Mouse (Mus musculus) retina, postnatal 1 day (tissue): Measurements from ENCODE around the gene Ift20.
"Not testable (repeated sequence)": the region's sequence is repeated elsewhere in the genome, so short reads cannot be mapped to it uniquely, and the experiment has no call there.

Experiments used
- DNase-seq: peaks from one replicate; pipeline ENCODE4 v3.0.0-alpha.2; 2012

Ift20 gene

DNA sequence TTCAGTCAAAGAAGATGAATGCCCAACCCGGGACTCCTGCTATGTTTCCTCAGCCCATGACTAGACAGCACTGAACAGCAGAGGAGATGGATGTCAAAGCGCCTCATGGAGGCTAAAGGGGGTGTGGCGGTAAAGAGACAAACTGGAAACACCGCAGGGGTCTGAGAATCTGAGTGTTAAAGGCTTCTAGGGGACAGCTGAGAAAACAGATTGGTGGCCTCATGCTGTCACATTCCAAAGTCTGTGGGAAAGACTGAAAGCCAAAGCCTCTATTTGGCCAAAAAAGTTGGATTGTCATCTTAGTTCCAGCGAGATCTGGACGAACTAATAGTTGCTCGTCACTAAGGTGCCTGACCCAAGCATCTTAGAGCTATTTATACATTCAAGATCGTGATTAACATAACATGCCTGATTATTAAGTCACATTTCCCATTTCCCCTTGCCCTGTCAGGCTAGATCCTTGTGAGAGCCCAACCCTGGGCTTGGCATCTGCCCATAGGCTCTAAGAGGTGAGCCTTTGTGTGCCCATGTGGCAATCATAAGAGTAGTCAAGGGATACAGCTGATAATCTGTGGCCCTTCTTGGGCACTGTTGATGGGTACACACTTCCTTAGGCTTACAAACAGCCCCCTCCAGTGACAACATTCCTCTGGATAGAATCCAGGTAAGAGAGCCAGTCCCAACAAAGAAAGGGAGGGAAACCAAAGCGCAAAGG lies 12.8 kb upstream of the Ift20 start:
- DNase-seq: no peak

- DNase-seq: no peak
These were observed 11.3 kb upstream of the Ift20 start for GRCm38 (mm10) chr11:78524838-78525237.

DNA sequence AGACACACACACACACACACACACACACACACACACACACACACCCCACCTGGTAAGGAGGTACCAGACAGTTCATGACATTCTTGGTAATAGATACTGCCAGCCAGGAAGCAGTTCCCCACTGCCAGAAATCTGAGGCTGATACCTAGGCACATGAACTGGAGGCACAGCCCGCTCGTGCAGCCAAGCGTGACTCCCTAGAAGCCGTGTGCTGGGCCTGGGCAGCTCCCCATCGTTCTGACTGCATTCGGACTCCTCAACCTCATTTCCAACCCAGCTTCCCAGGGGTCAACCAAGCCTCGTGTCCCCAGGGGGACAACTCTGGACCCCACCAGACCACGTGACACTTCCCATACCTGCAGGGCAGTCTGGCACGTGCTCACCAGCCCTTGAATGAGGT lies 7.4 kb upstream of the Ift20 start:
- no peak for DNase-seq

DNA sequence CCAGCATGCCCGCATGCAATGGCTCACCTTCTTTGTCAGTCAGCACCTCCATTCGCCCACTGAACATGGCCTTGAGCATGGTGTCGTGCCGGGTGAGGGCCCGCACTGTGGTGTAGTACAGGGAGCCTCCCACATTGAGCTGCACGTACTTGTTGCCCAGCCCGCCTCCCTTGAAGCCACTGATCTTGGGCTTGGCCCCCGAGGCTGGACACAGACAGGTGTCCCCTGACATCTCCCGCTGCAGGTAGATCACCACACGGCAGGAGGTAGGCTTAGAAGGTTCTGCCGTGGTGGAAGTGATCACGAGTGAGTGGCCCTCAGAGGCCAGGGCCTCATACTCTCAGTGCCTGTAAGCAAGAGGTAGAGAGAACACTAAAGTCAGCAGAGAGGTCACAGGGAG lies 6.2 kb upstream of the Ift20 start:
- DNase-seq: no peak

GRCm38 (mm10) chr11:78531046-78531445 lies 5.1 kb upstream of the Ift20 start:
- DNase-seq: no peak

GRCm38 (mm10) chr11:78531515-78531914 lies 4.6 kb upstream of the Ift20 start:
- DNase-seq: not testable (repeated sequence)

DNA sequence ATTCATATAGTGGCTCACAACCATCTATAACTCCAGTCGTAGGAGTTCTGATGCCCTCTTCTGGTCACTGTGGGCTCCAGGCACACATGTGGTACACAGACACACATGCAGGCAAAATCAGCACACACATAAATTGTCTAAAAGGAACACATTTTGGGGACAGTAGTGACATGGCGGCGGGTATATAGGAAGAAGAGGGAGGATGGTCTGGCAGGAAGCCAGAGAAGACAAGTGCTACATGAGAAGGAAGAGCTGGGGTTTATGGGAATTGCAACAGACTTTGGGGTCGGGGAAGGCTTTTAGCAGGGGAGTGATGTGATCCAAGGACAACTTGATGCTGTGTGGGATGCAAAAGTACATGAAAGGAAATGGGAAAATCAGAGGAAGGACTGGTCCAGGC lies 1.6 kb upstream of the Ift20 start:
- DNase-seq: no peak

DNA sequence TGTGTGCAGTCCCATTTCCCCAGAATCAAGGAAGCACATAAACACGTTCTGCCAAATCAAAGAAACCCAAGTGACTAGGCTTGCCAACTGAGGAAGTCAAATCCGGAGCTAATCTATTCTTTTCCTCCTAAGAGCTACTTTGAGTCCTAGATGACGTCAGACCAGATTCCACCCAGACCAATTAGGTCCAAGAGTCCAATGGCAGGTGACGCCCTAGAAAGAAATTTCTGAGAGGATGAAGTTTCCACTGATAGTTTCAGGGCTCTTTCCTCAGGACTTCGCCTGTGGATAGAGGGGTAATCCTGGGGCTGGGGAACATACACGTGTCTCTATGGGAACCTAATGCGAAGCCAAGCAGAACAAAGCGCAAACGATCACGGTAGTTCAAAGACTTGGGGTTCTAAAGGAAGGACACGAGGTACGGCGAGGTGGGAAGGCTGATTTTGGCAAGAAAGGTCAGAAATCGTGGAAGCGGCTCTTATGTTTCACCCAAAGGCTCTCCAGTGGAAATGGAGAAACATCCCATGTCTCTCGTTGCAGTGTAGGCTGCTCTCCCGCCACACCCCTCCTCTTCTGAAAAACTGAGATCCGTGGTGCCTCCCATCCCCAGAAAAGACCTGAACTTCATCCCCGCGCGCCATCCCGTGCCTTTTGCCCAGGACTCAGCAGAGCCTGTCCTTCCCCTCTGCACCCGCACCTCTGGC lies 633 bp upstream of the Ift20 start:
- peak; percentile 50 for DNase-seq

DNA sequence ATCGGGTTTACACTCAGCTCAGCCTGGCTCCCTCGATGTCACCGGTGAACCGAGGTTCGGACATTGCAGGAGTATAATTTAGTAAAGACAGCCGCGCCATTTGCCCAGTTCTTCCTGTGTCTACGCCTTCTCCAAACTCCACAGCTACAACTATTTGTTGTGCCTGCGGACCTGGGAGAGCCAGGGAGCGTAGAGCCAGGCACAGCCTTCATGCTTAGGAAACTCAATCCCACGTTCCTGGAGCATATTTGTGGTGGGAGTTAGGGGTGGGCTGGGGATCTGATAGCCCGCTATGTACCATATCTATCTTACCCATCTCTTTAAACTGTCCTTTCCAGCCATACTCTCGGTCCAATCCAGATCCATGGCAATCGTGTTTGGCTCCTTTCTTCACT lies 526 bp downstream of the Ift20 start:
- DNase-seq: no peak

DNA sequence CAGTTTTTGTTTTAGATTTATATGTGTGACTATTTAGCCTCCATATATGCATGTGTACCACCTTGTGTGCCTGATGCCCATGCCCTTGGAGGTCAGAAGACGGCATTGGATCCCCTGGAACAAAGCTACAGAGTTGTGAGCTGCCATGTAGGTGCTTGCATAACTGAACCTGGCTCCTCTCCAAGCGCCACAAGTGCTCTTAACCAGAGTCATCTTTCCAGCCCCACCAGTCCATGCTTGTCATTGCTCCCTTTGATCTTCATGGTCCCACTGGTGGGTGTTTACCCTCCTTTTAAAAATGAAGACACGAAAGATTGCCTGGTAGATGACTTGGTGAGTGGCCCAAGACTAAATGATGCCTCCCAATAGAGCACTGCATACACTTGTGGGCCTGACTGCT lies 4.2 kb downstream of the Ift20 start:
- DNase-seq: no peak

- DNase-seq: no peak
These were observed 8.4 kb downstream of the Ift20 start for GRCm38 (mm10) chr11:78544449-78545111.

DNA sequence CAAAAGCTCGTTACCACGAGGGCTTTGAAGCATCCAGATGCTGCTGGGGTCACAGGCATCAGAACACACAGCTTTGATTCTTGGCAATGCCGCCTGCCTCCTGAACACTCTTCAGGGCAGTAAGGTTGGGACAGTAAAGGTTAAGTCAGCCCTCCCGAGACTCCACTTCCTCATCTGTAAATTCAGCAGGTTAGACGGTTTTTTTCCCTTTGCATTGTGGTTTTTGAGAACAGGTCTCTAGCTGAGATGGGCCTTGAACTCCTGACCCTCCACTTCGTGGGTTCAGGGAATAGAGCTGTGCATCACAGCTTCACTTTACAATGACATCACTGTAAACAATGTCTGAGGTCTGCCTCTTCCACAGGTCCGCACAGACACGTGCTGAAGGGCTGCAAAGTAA lies 9.0 kb downstream of the Ift20 start:
- DNase-seq: no peak

DNA sequence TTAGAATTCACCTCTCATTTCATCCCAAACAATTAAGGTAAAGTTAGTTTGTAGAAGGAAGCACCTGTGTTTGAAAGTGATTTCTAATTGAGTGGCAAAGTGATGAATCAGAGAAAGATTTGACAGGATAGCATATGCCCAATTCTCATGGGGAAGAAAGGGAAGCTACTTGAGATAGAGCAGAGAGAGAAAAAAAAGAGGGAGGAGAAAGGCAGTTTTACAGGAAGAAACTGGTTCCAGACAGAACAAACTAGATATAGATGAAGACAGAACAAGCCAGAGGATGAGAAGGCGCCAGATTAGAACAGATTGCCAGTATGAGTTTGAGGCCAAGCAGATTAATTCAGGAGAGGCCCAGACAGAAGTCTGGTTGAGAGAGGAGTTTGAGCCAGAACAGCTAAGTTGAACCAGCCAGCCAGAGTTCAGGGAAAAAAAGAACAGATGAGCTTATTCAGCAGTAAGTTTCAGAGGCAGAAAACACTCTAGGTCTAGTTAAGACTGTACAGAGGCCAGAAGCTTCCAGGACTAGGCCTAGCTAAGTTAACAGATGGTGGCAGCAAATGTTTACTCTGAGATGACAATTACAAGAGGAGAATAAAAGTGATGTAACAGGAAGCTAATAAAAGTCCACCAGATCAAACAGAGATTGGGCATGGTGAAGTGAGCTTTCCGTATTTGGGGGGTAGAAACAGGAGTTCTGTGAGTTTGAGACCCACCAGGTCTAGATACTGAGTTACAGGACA lies 11.7 kb downstream of the Ift20 start:
- DNase-seq: no peak

- no peak for DNase-seq
These were observed 13.4 kb downstream of the Ift20 start for GRCm38 (mm10) chr11:78549491-78549987.

GRCm38 (mm10) chr11:78550168-78551058 lies 14.3 kb downstream of the Ift20 start, which contains the start of gene Tmem97:
Gene Tmem97 (minus strand): TSS chr11:78550777.
- peak; percentile 99 for DNase-seq

DNA sequence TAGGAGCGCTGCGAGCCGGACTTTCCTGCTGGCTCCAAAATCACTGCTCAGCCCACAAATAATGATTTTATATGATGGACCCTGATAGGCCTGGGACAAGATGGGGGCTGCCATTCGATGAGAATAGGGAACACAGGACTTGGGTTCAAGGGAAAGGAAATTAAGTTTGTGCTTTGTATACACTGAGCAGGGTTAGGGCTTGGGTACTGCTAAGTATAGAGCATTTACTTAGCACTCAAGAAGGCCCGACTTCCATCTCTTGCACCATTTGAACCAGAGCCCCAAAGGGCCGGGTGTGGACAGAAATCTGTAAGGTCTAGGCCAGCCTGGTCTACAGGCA lies 14.9 kb downstream of the Ift20 start:
- no peak for DNase-seq

DNA sequence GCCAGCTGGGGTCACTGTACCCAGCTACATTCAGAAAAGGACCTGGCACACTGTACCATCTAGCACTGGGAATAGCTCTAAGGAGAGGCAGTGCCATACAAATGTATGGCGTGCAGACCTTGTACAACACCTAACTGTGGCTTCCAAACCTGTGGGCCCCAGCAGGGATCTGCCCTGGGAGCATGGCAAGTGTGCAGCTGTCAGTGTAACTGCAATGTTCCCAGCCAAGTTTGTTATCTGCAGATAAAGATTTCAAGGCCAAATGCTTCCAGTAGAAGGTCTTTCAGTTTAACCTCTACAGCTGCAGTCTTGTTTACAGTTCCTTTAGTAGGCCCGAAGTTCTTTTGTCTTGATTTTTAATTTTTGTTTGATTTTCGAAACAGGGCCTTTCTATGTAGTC lies 19.5 kb downstream of the Ift20 start:
- DNase-seq: no peak

- no peak for DNase-seq
These were observed 19.9 kb downstream of the Ift20 start for GRCm38 (mm10) chr11:78556070-78556469.

- DNase-seq: peak; percentile 20
These were observed 21.1 kb downstream of the Ift20 start for GRCm38 (mm10) chr11:78557241-78557640.

DNA sequence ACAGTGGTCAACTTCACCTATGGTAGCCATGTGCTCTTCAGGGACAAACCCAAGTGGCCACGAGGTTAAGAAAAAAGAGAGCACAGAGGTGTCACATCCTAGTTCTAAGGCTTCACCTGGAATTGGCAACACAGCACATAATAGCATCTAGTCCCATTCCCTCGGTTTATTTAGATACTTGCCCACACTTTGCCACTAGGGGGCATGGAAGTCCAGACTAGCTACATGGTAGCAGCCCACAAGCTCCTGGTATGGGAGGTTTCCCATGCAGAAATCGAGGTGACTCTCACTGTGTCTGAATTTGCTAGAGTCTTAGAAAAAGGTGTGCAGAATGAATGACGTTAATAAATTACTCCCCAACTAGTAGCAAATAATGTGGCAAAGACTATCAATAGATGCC lies 24.3 kb downstream of the Ift20 start:
- DNase-seq: peak; percentile 85

GRCm38 (mm10) chr11:78566775-78567174 lies 30.6 kb downstream of the Ift20 start:
- no peak for DNase-seq

DNA sequence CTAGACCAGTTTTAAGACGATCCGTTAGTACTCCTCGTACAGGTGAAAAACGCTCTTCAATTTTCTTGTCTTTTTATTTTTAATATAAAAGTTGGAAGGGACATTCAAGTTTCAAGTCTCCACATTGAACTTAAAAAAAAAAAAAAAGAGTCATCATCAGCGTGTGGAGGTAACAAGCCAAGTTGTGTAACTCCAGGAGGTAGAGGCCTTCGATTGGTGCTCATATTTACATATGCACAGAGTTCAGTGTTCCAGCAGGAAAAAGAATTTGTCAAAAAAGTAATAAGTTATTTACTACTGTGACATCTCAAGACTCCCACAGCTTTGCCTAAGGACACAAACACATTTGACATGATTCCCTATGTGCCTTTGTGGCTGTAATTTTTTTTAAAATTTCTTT lies 31.5 kb downstream of the Ift20 start:
- no peak for DNase-seq
